Mouse (Mus musculus): ENCODE results near the gene Unc5c.

Gene Unc5c

GRCm38 (mm10) chr3:141465104-141465705, at the start of gene Unc5c:
Gene Unc5c, plus strand, starts transcription at chr3:141465216.
- no peak for DNase-seq

DNA sequence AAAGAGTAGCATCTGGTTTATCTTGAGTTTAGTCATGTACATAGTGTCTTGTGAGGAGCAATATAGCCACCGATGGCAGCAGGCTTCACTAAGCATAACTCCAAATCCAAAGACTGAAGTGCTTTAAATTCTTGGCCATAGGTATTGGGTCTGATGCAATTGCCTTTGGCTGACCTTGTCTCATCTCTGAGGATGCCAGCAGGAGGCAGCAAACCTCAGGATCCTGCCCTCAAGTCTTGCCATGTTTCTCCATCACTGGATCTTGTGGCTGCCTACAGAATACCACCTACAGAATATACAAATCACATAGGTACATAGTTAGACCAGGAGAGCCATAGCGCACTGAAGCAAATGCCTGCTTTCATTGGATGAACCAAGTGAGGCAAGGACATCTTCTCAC, 7.5 kb upstream of the Unc5c start:
- no peak for DNase-seq

DNA sequence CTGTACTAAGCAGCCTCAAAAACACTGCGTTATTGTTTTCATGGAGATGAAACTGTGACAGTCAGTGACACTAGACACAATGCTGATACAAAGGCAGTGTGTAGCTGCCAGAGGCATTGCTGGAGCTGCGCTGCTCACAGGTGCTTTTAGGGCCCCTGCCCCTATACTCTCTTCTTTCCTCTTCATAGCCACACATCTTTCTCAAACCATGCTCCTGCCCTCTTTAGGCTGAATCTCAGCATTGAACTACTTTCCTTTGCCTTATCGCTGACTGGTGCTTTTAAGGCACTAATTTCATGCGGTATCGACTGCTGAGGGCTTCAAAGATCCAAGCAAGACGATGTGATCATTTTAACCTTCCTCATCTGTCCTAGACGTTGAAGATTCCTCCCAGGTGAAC, 2.5 kb upstream of the Unc5c start:
- no peak for DNase-seq

- no peak for DNase-seq
These were observed 319 bp upstream of the Unc5c start for GRCm38 (mm10) chr3:141464691-141465103.

DNA sequence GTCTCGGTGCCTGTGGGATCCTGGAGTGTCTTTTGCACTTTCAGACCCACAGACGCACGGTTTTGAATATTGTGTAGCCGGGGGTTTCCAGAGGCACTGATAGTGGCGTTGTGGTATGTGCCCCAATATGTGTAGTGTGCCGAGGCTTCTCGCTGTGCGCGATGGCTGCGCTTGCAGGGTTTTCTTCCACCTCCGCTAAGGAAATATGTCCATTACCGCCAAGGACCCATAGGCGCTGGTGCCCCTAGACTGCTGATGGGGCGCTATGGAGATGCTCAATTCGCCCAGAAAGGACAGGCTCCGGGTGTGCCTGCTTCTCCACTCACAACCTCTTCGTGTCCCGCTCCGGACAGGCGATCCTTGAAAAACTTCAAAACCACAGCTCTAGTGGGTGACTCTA, 1.0 kb downstream of the Unc5c start:
- no peak for DNase-seq

- DNase-seq, result no peak
These were observed 1.8 kb downstream of the Unc5c start for GRCm38 (mm10) chr3:141466727-141467335.

- DNase-seq, result no peak
These were observed 4.3 kb downstream of the Unc5c start for GRCm38 (mm10) chr3:141469338-141469737.

GRCm38 (mm10) chr3:141473205-141473604, 8.2 kb downstream of the Unc5c start:
- no peak for DNase-seq

GRCm38 (mm10) chr3:141475389-141475788, 10.4 kb downstream of the Unc5c start:
- DNase-seq, result no peak

- DNase-seq, result no peak
These were observed 10.9 kb downstream of the Unc5c start for GRCm38 (mm10) chr3:141475919-141476318.

DNA sequence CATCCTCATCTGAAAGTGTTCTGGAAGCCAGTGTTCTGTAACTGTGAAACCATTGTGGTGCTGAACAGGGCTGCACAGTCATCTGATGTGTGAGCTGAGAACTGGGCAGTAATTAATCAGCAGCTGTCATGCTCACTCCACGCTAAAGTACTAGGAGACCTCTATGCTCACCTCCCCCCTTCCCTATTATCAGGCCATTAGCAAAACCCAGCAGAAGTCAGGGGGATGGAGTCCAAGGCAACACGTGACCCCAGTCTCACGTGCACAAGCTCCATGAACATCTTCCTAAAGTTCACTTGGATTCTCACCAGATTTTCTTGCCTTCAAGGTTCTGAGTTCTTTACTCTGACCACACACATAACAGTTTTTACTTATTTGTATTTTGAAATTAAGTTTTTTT, 11.7 kb downstream of the Unc5c start:
- no peak for DNase-seq

DNA sequence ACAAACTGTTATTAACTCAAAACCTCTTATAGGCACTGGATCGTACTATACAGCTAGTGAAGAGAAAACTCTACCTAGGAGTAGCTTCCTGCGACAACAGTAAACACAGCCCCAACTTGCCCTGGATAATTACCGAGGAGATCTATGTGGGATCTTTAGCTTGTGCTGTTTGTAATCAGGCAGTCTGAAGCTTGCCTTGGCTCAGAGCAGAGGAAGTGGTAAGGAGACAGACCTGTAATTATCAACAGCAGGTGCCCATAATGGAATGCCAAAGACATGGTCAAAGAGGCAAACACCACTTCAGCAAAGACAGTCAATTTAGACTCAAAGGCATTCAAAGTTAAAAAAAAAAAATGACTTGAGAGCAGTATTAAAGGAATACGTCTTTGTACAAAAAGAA, 17.4 kb downstream of the Unc5c start:
- no peak for DNase-seq

DNA sequence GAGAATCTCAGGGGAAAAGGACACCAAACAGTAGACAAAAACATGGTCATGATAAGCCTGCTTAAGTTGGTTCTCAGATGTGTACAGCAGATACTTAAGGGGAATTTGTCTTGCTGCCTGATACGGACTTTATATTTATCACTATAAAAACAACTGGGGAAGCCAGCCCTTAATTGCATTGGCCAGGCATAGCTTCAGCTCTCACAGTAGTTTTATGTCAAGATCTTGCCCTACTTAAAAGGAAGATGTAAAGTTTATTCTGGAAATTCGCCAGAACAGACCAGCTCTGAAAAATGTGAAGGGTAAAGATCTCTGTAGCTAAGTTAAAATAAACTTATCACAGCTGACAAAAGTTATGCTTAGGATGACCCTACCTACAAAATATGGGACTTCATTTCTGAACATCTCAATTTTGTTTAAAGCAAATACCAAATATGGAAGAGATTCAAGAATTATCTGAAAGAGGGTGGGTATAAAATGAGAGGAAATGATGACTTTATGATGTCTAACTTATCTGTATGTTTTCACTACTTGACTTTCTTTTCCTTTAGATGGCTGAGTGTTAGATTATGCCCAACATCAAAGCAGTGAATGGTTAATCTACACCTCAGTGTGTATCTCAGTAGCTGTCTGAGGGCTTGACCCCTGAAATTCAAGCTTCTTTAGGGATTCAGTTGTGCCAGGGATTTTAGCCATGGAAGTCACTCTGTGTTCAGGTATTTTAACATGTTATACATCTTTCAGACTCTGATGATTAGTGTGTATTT, 18.8 kb downstream of the Unc5c start:
- DNase-seq, result no peak

GRCm38 (mm10) chr3:141485218-141485617, 20.2 kb downstream of the Unc5c start:
- no peak for DNase-seq

- DNase-seq, result no peak
These were observed 25.6 kb downstream of the Unc5c start for GRCm38 (mm10) chr3:141490647-141491046.

DNA sequence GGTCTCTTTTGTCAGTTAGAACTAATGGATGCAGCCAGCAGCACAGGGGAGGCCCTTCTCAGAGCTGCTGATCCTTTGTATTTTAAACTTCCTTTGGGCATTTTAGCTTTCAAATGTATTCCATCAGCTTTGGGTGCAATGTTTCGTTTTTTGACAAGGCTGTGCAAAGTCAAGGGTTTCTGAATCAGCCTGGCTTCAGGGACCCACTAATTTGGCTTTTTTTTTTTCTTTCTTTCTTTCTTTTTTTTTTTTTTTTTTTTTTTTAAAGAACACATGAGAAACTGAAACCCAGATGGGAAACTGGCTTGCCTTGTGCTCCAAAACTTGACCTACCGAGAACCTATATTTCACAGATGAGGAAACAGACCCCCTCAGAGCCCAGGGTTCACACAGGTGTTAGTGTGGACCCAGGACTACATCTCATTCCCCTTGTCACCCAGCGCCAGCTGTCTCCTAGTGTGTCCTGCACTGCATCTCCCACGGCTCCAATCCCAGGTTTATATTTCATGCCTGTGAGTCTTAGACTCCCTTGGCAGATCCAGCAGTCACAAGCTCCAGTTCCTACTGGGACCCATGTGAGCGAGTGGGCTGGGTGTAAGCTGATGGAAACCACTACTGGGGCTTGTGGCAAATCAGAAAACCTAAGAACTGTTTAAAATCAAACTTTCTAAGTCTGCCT, 26.4 kb downstream of the Unc5c start:
- no peak for DNase-seq

DNA sequence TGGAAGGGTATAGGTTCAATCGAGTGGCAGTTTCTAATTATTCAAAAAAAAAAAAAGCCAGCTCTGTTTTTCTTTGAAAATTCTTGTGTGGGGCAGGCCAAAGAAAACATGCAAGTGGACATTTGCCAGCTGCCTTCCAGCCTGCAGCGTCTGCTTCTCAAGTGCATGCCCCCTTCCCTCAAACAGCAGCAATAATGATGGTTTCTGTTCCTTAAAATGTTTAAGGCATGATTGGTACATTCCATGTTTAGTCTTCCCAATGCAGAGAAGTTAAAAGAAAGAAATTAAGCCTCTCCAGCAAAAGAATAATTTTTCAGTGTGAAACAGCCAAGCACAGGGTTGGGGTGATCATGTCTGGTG, 26.9 kb downstream of the Unc5c start:
- DNase-seq, result no peak

- DNase-seq, result no peak
These were observed 28.0 kb downstream of the Unc5c start for GRCm38 (mm10) chr3:141493000-141493399.

- DNase-seq, result no peak
These were observed 33.5 kb downstream of the Unc5c start for GRCm38 (mm10) chr3:141498348-141499056.

DNA sequence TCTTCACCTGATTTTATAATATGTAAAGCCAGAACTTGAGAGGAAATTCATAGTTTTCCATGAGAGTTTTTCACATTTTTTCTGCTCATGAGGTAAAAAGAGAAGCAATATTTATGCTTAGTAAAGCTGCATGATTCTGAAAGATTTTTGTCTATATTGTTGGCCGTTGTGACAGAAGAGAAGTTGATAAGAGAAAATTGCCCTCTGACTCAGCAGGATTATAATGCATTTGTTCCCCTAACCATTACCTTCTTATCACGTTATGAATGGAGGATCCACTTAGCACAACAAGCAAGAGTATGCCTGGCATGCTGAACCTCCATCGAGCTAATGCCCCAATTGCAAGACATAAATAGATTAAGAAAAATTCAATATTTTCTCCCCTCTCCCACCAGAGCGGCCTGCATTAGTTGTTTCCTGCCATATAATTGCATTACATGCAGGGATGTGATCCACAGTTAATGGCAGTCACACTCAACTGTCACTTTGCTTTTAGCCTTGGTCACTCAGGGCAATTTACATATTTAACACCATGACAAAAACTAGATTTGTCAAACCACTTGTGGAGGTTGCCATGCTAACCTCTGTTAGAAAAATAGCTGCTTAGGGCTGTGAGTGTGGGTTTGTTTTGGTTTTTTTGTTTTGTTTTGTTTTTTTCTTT, 37.0 kb downstream of the Unc5c start:
- DNase-seq, result no peak

DNA sequence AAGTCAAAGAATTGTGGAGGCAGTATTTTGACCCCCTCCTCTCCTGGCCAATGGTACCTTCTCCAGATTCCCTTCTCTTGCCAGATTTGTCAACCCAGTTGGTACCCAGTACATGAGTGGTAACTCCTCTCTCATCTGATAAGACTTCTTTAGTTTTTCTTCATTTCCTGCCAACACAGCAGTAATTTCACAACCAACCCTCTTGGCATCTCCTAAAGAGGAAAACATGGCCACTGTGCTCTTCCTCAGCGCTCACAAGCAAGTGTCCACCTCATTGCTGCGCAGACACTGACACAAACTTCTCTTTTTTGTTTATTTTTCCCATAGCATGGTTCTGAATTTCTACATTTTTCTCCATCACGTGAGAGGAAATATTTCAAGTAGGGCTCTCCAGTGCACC, 38.3 kb downstream of the Unc5c start:
- DNase-seq, result no peak

GRCm38 (mm10) chr3:141509772-141510171, 44.8 kb downstream of the Unc5c start:
- DNase-seq, result no peak
